Mouse (Mus musculus) limb, embryonic 13.5 days (tissue): ENCODE data around the gene Rbm19. TPM values are rescaled to one million over a fixed set of nuclear protein-coding genes. Genes with fewer than 3 reads are reported as not detected.

Source experiments
- ATAC-seq: fragments of 200-750 bp; cut with Nextera tagmentation; 2 replicates; pipeline ENCODE4 v1.8.0; 2017; ENCODE audit warnings: low read depth, moderate number of reproducible peaks, moderate TSS enrichment; ENCODE audit not compliant: low FRiP score
- H3K27ac ChIP-seq: fragments of 300-500 bp; sonication (generic); 2 replicates; pipeline ENCODE4 v1.5.1; 2015; ENCODE audit warnings: inconsistent platforms, mild to moderate bottlenecking, moderate library complexity
- H3K27me3 ChIP-seq: fragments of 300-500 bp; sonication (generic); 2 replicates; pipeline ENCODE4 v1.6.1; 2015; ENCODE audit warnings: mild to moderate bottlenecking, inconsistent platforms
- H3K36me3 ChIP-seq: fragments of 300-500 bp; sonication (generic); 2 replicates; pipeline ENCODE4 v1.6.1; 2015; ENCODE audit warnings: inconsistent platforms, mild to moderate bottlenecking, moderate library complexity
- H3K4me1 ChIP-seq: fragments of 300-500 bp; sonication (generic); 2 replicates; pipeline ENCODE4 v1.6.1; 2015; ENCODE audit warnings: inconsistent platforms
- H3K4me2 ChIP-seq: fragments of 300-500 bp; sonication (generic); replicated peaks from 2 replicates; pipeline ENCODE4 v1.6.1; 2015; ENCODE audit warnings: inconsistent platforms, mild to moderate bottlenecking, moderate library complexity
- H3K4me3 ChIP-seq: fragments of 300-500 bp; sonication (generic); 2 replicates; pipeline ENCODE4 v1.5.1; 2015; ENCODE audit warnings: moderate library complexity, mild to moderate bottlenecking, inconsistent platforms
- H3K9ac ChIP-seq: fragments of 300-500 bp; sonication (generic); 2 replicates; pipeline ENCODE4 v1.6.1; 2015; ENCODE audit warnings: mild to moderate bottlenecking, inconsistent platforms
- H3K9me3 ChIP-seq: fragments of 300-500 bp; sonication (generic); 2 replicates; pipeline ENCODE4 v1.6.1; 2016; ENCODE audit warnings: inconsistent platforms
- WGBS: fragments of 180-500 bp; shearing (Covaris S2); methylation state at CpG from one replicate; pipeline ENCODE4 v1.1.7; 2015; 5-methylcytosine and 5-hydroxymethylcytosine counted together
- polyA plus RNA-seq: library from polyadenylated mRNA; unstranded; fragments of >200 nt; fragmentation: Nextera tagmentation; extraction: Ambion mirVana; gene quantifications from 2 replicates; pipeline ENCODE4 v1.2.1, GENCODE M21; 2015

Gene Rbm19
- polyA plus RNA-seq, 1 experiment from 2014 or later: 28.2 TPM

GRCm38 (mm10) chr5:120172729-120173101, 56.5 kb downstream of the Rbm19 start:
- peaks cover 14% of the 10 kb centered on the region for H3K4me1 ChIP-seq
- peaks cover 21% of the 10 kb centered on the region for H3K36me3 ChIP-seq
- no peaks in the 10 kb centered on the region for H3K27me3 ChIP-seq
- H3K9ac ChIP-seq: no peak overlapping the region
- WGBS: 70% methylated on average over 8 of the region's 8 CpGs
- ATAC-seq: no peak
- no peak overlapping the region for H3K27ac ChIP-seq
- no peak overlapping the region for H3K4me3 ChIP-seq
- H3K9me3 ChIP-seq: no peaks in the 10 kb centered on the region
- no peak overlapping the region for H3K4me2 ChIP-seq

- no peaks in the 10 kb centered on the region for H3K9me3 ChIP-seq
- H3K27me3 ChIP-seq: no peaks in the 10 kb centered on the region
- no peak overlapping the region for H3K9ac ChIP-seq
- H3K36me3 ChIP-seq: peaks cover 29% of the 10 kb centered on the region
- H3K4me2 ChIP-seq: no peak overlapping the region
- peaks cover 14% of the 10 kb centered on the region for H3K4me1 ChIP-seq
- no peak overlapping the region for H3K27ac ChIP-seq
- no peak for ATAC-seq
- no peak overlapping the region for H3K4me3 ChIP-seq
- WGBS: 74% methylated on average over 7 of the region's 7 CpGs
Observed at GRCm38 (mm10) chr5:120174317-120174716, 58.1 kb downstream of the Rbm19 start.

- Histone ChIP-seq H3K27me3 (no peaks in the 10 kb centered on the region), H3K9me3 (0 out of 2 replicates have a peak, but pooled peaks cover under 1% of the 10 kb centered on the region), H3K4me2 (no peak overlapping the region), H3K4me1 (peaks cover 14% of the 10 kb centered on the region), H3K36me3 (peaks cover 36% of the 10 kb centered on the region), H3K9ac (no peak overlapping the region), H3K4me3 (no peak overlapping the region), H3K27ac (no peak overlapping the region)
- ATAC-seq: no peak
- 93% methylated on average over 8 of the region's 8 CpGs for WGBS
Observed at GRCm38 (mm10) chr5:120175217-120175616, 59.0 kb downstream of the Rbm19 start.

GRCm38 (mm10) chr5:120176246-120177065, 60.2 kb downstream of the Rbm19 start:
- WGBS: 90% methylated on average over 13 of the region's 13 CpGs

GRCm38 (mm10) chr5:120177066-120177340, 60.7 kb downstream of the Rbm19 start:
- peaks cover 7% of the 10 kb centered on the region; the same call in 1 of the 2 replicates for H3K9me3 ChIP-seq
- H3K36me3 ChIP-seq: peaks cover 48% of the 10 kb centered on the region
- no peak overlapping the region for H3K4me2 ChIP-seq
- H3K4me1 ChIP-seq: peaks cover 8% of the 10 kb centered on the region
- H3K27me3 ChIP-seq: no peaks in the 10 kb centered on the region
- no peak for ATAC-seq
- H3K4me3 ChIP-seq: no peak overlapping the region
- H3K27ac ChIP-seq: no peak overlapping the region
- WGBS: 95% methylated on average over 4 of the region's 4 CpGs
- H3K9ac ChIP-seq: no peak overlapping the region

More at GRCm38 (mm10) chr5:120176246-120177065, 60.2 kb downstream of the Rbm19 start:
- no peak for ATAC-seq
- Histone ChIP-seq H3K4me1 (peaks cover 14% of the 10 kb centered on the region), H3K27me3 (no peaks in the 10 kb centered on the region), H3K27ac (no peak overlapping the region), H3K4me3 (no peak overlapping the region), H3K36me3 (peaks cover 47% of the 10 kb centered on the region), H3K9me3 (peaks cover 7% of the 10 kb centered on the region; the same call in 1 of the 2 replicates), H3K9ac (no peak overlapping the region), H3K4me2 (no peak overlapping the region)

- H3K27me3 ChIP-seq: no peaks in the 10 kb centered on the region
- H3K27ac ChIP-seq: no peak overlapping the region
- peaks cover 48% of the 10 kb centered on the region for H3K36me3 ChIP-seq
- H3K4me2 ChIP-seq: no peak overlapping the region
- H3K4me1 ChIP-seq: peaks cover 14% of the 10 kb centered on the region; the same call in 1 of the 2 replicates
- no peak overlapping the region for H3K4me3 ChIP-seq
- no peak overlapping the region for H3K9ac ChIP-seq
- H3K9me3 ChIP-seq: peaks cover 7% of the 10 kb centered on the region; the same call in 1 of the 2 replicates
- WGBS: 95% methylated on average over 11 of the region's 11 CpGs
- ATAC-seq: no peak
Observed at GRCm38 (mm10) chr5:120180102-120180501, 63.8 kb downstream of the Rbm19 start.

- H3K9ac ChIP-seq: no peak overlapping the region
- ATAC-seq: no peak
- peaks cover 14% of the 10 kb centered on the region; the same call in 1 of the 2 replicates for H3K4me1 ChIP-seq
- peaks cover 7% of the 10 kb centered on the region; the same call in 1 of the 2 replicates for H3K9me3 ChIP-seq
- peaks cover 44% of the 10 kb centered on the region for H3K36me3 ChIP-seq
- no peaks in the 10 kb centered on the region for H3K27me3 ChIP-seq
- H3K4me3 ChIP-seq: no peak overlapping the region
- H3K27ac ChIP-seq: no peak overlapping the region
- 92% methylated on average over 4 of the region's 4 CpGs for WGBS
- H3K4me2 ChIP-seq: no peak overlapping the region
Observed at GRCm38 (mm10) chr5:120181384-120181783, 65.1 kb downstream of the Rbm19 start.

- H3K4me1 ChIP-seq: peaks cover 14% of the 10 kb centered on the region; the same call in 1 of the 2 replicates
- 0 out of 2 replicates have a peak overlapping the region, but pooled peaks have one; percentile 33 for H3K27ac ChIP-seq
- no peak for ATAC-seq
- no peaks in the 10 kb centered on the region for H3K27me3 ChIP-seq
- H3K4me3 ChIP-seq: no peak overlapping the region
- no peak overlapping the region for H3K4me2 ChIP-seq
- WGBS: 73% methylated on average over 8 of the region's 8 CpGs
- peaks cover 33% of the 10 kb centered on the region for H3K36me3 ChIP-seq
- H3K9ac ChIP-seq: no peak overlapping the region
- H3K9me3 ChIP-seq: peaks cover 7% of the 10 kb centered on the region; the same call in 1 of the 2 replicates
Observed at GRCm38 (mm10) chr5:120183321-120183720, 67.1 kb downstream of the Rbm19 start.

- Histone ChIP-seq H3K27ac (0 out of 2 replicates have a peak overlapping the region, but pooled peaks have one; percentile 0), H3K4me3 (no peak overlapping the region), H3K9me3 (peaks cover 7% of the 10 kb centered on the region; the same call in 1 of the 2 replicates), H3K4me1 (peaks cover 14% of the 10 kb centered on the region; the same call in 1 of the 2 replicates), H3K36me3 (peaks cover 37% of the 10 kb centered on the region), H3K9ac (no peak overlapping the region), H3K4me2 (no peak overlapping the region), H3K27me3 (no peaks in the 10 kb centered on the region)
- WGBS: 36% methylated on average over 7 of the region's 7 CpGs
- no peak for ATAC-seq
Observed at GRCm38 (mm10) chr5:120183790-120184189, 67.5 kb downstream of the Rbm19 start.

- H3K4me3 ChIP-seq: no peak overlapping the region
- no peak overlapping the region for H3K4me2 ChIP-seq
- H3K9ac ChIP-seq: no peak overlapping the region
- peaks cover 19% of the 10 kb centered on the region; the same call in 1 of the 2 replicates for H3K36me3 ChIP-seq
- no peaks in the 10 kb centered on the region for H3K9me3 ChIP-seq
- no peak overlapping the region for H3K27ac ChIP-seq
- 90% methylated on average over 10 of the region's 10 CpGs for WGBS
- ATAC-seq: no peak
- H3K27me3 ChIP-seq: no peaks in the 10 kb centered on the region
- H3K4me1 ChIP-seq: peaks cover 14% of the 10 kb centered on the region; the same call in 1 of the 2 replicates
Observed at GRCm38 (mm10) chr5:120185949-120186348, 69.7 kb downstream of the Rbm19 start.

- no peak for ATAC-seq
- H3K9ac ChIP-seq: no peak overlapping the region
- H3K9me3 ChIP-seq: no peaks in the 10 kb centered on the region
- no peak overlapping the region for H3K4me3 ChIP-seq
- WGBS: 84% methylated on average over 7 of the region's 7 CpGs
- H3K27me3 ChIP-seq: no peaks in the 10 kb centered on the region
- H3K4me1 ChIP-seq: peaks cover 7% of the 10 kb centered on the region; the same call in 1 of the 2 replicates
- H3K27ac ChIP-seq: no peak overlapping the region
- H3K36me3 ChIP-seq: peaks cover 15% of the 10 kb centered on the region; the same call in 1 of the 2 replicates
- H3K4me2 ChIP-seq: no peak overlapping the region
Observed at GRCm38 (mm10) chr5:120188541-120188940, 72.3 kb downstream of the Rbm19 start.

- no peak overlapping the region for H3K27ac ChIP-seq
- peaks cover 15% of the 10 kb centered on the region for H3K4me1 ChIP-seq
- 79% methylated on average over 14 of the region's 14 CpGs for WGBS
- no peaks in the 10 kb centered on the region for H3K27me3 ChIP-seq
- ATAC-seq: no peak
- no peaks in the 10 kb centered on the region for H3K9me3 ChIP-seq
- H3K4me2 ChIP-seq: no peak overlapping the region
- H3K36me3 ChIP-seq: peaks cover 15% of the 10 kb centered on the region; the same call in 1 of the 2 replicates
- H3K4me3 ChIP-seq: no peak overlapping the region
- no peak overlapping the region for H3K9ac ChIP-seq
Observed at GRCm38 (mm10) chr5:120190001-120190582, 73.8 kb downstream of the Rbm19 start.
